Mouse (Mus musculus): ENCODE results near the gene Hadha. TPM values are rescaled to one million over a fixed set of nuclear protein-coding genes. Genes with fewer than 3 reads are reported as not detected.

Hadha gene
- 121 and 133 TPM in 2 replicates for total RNA-seq (2014; fragmentation: Nextera tagmentation)
- 162 and 168 TPM in 2 replicates for total RNA-seq (2017)
- 18.4 and 29.8 TPM in 2 replicates for polyA plus RNA-seq (2012)

GRCm38 (mm10) chr5:30154474-30155394 is at the start of gene Hadha, which contains the start of gene Hadhb:
TSS of gene Hadha (minus strand) at chr5:30155162.
TSS of gene Hadhb (plus strand) at chr5:30155248.
- DNase-seq (ENCODE audit: low spot score) = peak; percentile 75
- TF ChIP-seq POLR2AphosphoS5 (IDR thresholded peaks at IDR 0.05; ENCODE audit: insufficient replicate concordance, low read depth, low read length) (no peak), TAL1 (conservative IDR thresholded peaks at IDR 0.05; ENCODE audit: low read depth, low read length) (no peak), CTCF (IDR thresholded peaks at IDR 0.05; ENCODE audit: low read depth, low read length) (no peak), GATA2 (IDR thresholded peaks at IDR 0.05; ENCODE audit: borderline replicate concordance, low read depth, low read length) (no peak), GATA1 (IDR thresholded peaks at IDR 0.05; ENCODE audit: borderline replicate concordance, low read length) (no peak)
- Histone ChIP-seq H3K4me1 (ENCODE audit: insufficient read depth, low read depth, low read length) (peaks cover 18% of the 10 kb centered on the region), H3K4me3 (ENCODE audit: low read depth, low read length) (peak within 1 kb of the TSS; percentile 93), H3K36me3 (replicated peaks) (peaks cover 25% of the 10 kb centered on the region), H3K9me3 (replicated peaks) (no peaks in the 10 kb centered on the region), H3K27me3 (ENCODE audit: insufficient read depth, low read length) (no peaks in the 10 kb centered on the region)
- ATAC-seq (ENCODE audit: extremely low read depth, insufficient number of reproducible peaks, low FRiP score, poor library complexity, severe bottlenecking) = peak; percentile 54

- Histone ChIP-seq H3K9me3 (replicated peaks) (no peaks in the 10 kb centered on the region), H3K36me3 (replicated peaks) (no peaks in the 10 kb centered on the region), H3K4me1 (ENCODE audit: insufficient read depth, low read depth, low read length) (peaks cover 15% of the 10 kb centered on the region), H3K4me3 (ENCODE audit: low read depth, low read length) (no peak overlapping the region), H3K27me3 (ENCODE audit: insufficient read depth, low read length) (peaks cover 25% of the 10 kb centered on the region)
- DNase-seq (ENCODE audit: low spot score) (no peak), ATAC-seq (ENCODE audit: extremely low read depth, insufficient number of reproducible peaks, low FRiP score, poor library complexity, severe bottlenecking) (no peak)
- TF ChIP-seq TAL1 (conservative IDR thresholded peaks at IDR 0.05; ENCODE audit: low read depth, low read length) = no peak
- TF ChIP-seq GATA2 (IDR thresholded peaks at IDR 0.05; ENCODE audit: borderline replicate concordance, low read depth, low read length) = no peak
- TF ChIP-seq GATA1 (IDR thresholded peaks at IDR 0.05; ENCODE audit: borderline replicate concordance, low read length) = no peak
- no peak for TF ChIP-seq CTCF (IDR thresholded peaks at IDR 0.05; ENCODE audit: low read depth, low read length)
- no peak for TF ChIP-seq POLR2AphosphoS5 (IDR thresholded peaks at IDR 0.05; ENCODE audit: insufficient replicate concordance, low read depth, low read length)
Measured at GRCm38 (mm10) chr5:30204441-30204840, 49.5 kb upstream of the Hadha start.

GRCm38 (mm10) chr5:30203216-30203885 is 48.4 kb upstream of the Hadha start:
- ATAC-seq (ENCODE audit: extremely low read depth, insufficient number of reproducible peaks, low FRiP score, poor library complexity, severe bottlenecking) (no peak), DNase-seq (ENCODE audit: low spot score) (no peak)
- Histone ChIP-seq H3K36me3 (replicated peaks) (no peaks in the 10 kb centered on the region), H3K27me3 (ENCODE audit: insufficient read depth, low read length) (peaks cover 25% of the 10 kb centered on the region), H3K4me1 (ENCODE audit: insufficient read depth, low read depth, low read length) (peaks cover 25% of the 10 kb centered on the region), H3K9me3 (replicated peaks) (no peaks in the 10 kb centered on the region), H3K4me3 (ENCODE audit: low read depth, low read length) (no peak overlapping the region)
- TF ChIP-seq GATA1 (IDR thresholded peaks at IDR 0.05; ENCODE audit: borderline replicate concordance, low read length) = no peak
- no peak for TF ChIP-seq CTCF (IDR thresholded peaks at IDR 0.05; ENCODE audit: low read depth, low read length)
- TF ChIP-seq GATA2 (IDR thresholded peaks at IDR 0.05; ENCODE audit: borderline replicate concordance, low read depth, low read length) = no peak
- TF ChIP-seq POLR2AphosphoS5 (IDR thresholded peaks at IDR 0.05; ENCODE audit: insufficient replicate concordance, low read depth, low read length) = no peak
- TF ChIP-seq TAL1 (conservative IDR thresholded peaks at IDR 0.05; ENCODE audit: low read depth, low read length) = no peak

- H3K9me3 ChIP-seq (replicated peaks) = no peaks in the 10 kb centered on the region
- H3K27me3 ChIP-seq (ENCODE audit: insufficient read depth, low read length) = peaks cover 25% of the 10 kb centered on the region
- H3K4me3 ChIP-seq (ENCODE audit: low read depth, low read length) = no peak overlapping the region
- H3K4me1 ChIP-seq (ENCODE audit: insufficient read depth, low read depth, low read length) = peaks cover 34% of the 10 kb centered on the region
- H3K36me3 ChIP-seq (replicated peaks) = no peaks in the 10 kb centered on the region
- TF ChIP-seq POLR2AphosphoS5 (IDR thresholded peaks at IDR 0.05; ENCODE audit: insufficient replicate concordance, low read depth, low read length) (no peak), GATA1 (IDR thresholded peaks at IDR 0.05; ENCODE audit: borderline replicate concordance, low read length) (no peak), TAL1 (conservative IDR thresholded peaks at IDR 0.05; ENCODE audit: low read depth, low read length) (no peak), CTCF (IDR thresholded peaks at IDR 0.05; ENCODE audit: low read depth, low read length) (no peak)
- DNase-seq (ENCODE audit: low spot score) (no peak), ATAC-seq (ENCODE audit: extremely low read depth, insufficient number of reproducible peaks, low FRiP score, poor library complexity, severe bottlenecking) (no peak)
Measured at GRCm38 (mm10) chr5:30202221-30202620, 47.3 kb upstream of the Hadha start.

- Histone ChIP-seq H3K9me3 (replicated peaks) (no peaks in the 10 kb centered on the region), H3K4me3 (ENCODE audit: low read depth, low read length) (no peak overlapping the region), H3K4me1 (ENCODE audit: insufficient read depth, low read depth, low read length) (peaks cover 35% of the 10 kb centered on the region), H3K36me3 (replicated peaks) (no peaks in the 10 kb centered on the region), H3K27me3 (ENCODE audit: insufficient read depth, low read length) (peaks cover 25% of the 10 kb centered on the region)
- no peak for TF ChIP-seq CTCF (IDR thresholded peaks at IDR 0.05; ENCODE audit: low read depth, low read length)
- no peak for TF ChIP-seq GATA2 (IDR thresholded peaks at IDR 0.05; ENCODE audit: borderline replicate concordance, low read depth, low read length)
- TF ChIP-seq GATA1 (IDR thresholded peaks at IDR 0.05; ENCODE audit: borderline replicate concordance, low read length) = no peak
- no peak for TF ChIP-seq TAL1 (conservative IDR thresholded peaks at IDR 0.05; ENCODE audit: low read depth, low read length)
- TF ChIP-seq POLR2AphosphoS5 (IDR thresholded peaks at IDR 0.05; ENCODE audit: insufficient replicate concordance, low read depth, low read length) = no peak
- DNase-seq (ENCODE audit: low spot score) (no peak), ATAC-seq (ENCODE audit: extremely low read depth, insufficient number of reproducible peaks, low FRiP score, poor library complexity, severe bottlenecking) (no peak)
Measured at GRCm38 (mm10) chr5:30201521-30201920, 46.6 kb upstream of the Hadha start.

- peaks cover 13% of the 10 kb centered on the region for H3K27me3 ChIP-seq (ENCODE audit: insufficient read depth, low read length)
- peak; percentile 65 for DNase-seq (ENCODE audit: low spot score)
- peak overlapping the region; percentile 44; the same call in 1 of the 2 replicates for H3K4me3 ChIP-seq (ENCODE audit: low read depth, low read length)
- H3K9me3 ChIP-seq (replicated peaks) = no peaks in the 10 kb centered on the region
- ATAC-seq (ENCODE audit: extremely low read depth, insufficient number of reproducible peaks, low FRiP score, poor library complexity, severe bottlenecking) = peak; percentile 76
- no peaks in the 10 kb centered on the region for H3K36me3 ChIP-seq (replicated peaks)
- TF ChIP-seq GATA1 (IDR thresholded peaks at IDR 0.05; ENCODE audit: borderline replicate concordance, low read length) (no peak), POLR2AphosphoS5 (IDR thresholded peaks at IDR 0.05; ENCODE audit: insufficient replicate concordance, low read depth, low read length) (no peak), CTCF (IDR thresholded peaks at IDR 0.05; ENCODE audit: low read depth, low read length) (no peak)
- peaks cover 33% of the 10 kb centered on the region for H3K4me1 ChIP-seq (ENCODE audit: insufficient read depth, low read depth, low read length)
Measured at GRCm38 (mm10) chr5:30198257-30198656, 43.3 kb upstream of the Hadha start.
